In genomic region chr1:172876675-172877074, GRCm38 (mm10) we compare ENCODE assay signal across 26 mouse cellular contexts. TPM values are rescaled to one million over a fixed set of nuclear protein-coding genes. Genes with fewer than 3 reads are reported as not detected.
"Had no signal": no experiment of that assay in that cellular context is flagged by ENCODE, and none has a peak within 500 bp of the region (broad histone marks: within the 10 kb centered on the region; RNA-seq: fewer than 3 reads in every experiment).

No protein-coding gene starts in this region.

- H3K27me3 ChIP-seq: kidney, embryonic 15.5 days; limb, embryonic 12.5 days; limb, embryonic 15.5 days; liver, embryonic 12.5 days; liver, embryonic 15.5 days; lung, embryonic 15.5 days; megakaryocyte, embryonic 14.5 days; midbrain, embryonic 13.5 days had no signal

- H3K9me3 ChIP-seq: kidney, embryonic 15.5 days; limb, embryonic 12.5 days; limb, embryonic 15.5 days; liver, embryonic 12.5 days; liver, embryonic 15.5 days; lung, embryonic 15.5 days; megakaryocyte, embryonic 14.5 days; midbrain, embryonic 10.5 days had no signal

- H3K4me3 ChIP-seq: kidney, embryonic 15.5 days; limb, embryonic 12.5 days; limb, embryonic 15.5 days; liver, embryonic 12.5 days; liver, embryonic 15.5 days; lung, embryonic 15.5 days; megakaryocyte, embryonic 14.5 days; midbrain, embryonic 10.5 days; midbrain, embryonic 13.5 days had no signal

- H3K27ac ChIP-seq: kidney, embryonic 15.5 days; limb, embryonic 12.5 days; limb, embryonic 15.5 days; liver, embryonic 12.5 days; liver, embryonic 15.5 days; lung, embryonic 15.5 days; midbrain, embryonic 10.5 days; midbrain, embryonic 13.5 days had no signal

- H3K4me2 ChIP-seq: kidney, embryonic 15.5 days; limb, embryonic 12.5 days; limb, embryonic 15.5 days; liver, embryonic 12.5 days; liver, embryonic 15.5 days; lung, embryonic 15.5 days; midbrain, embryonic 13.5 days had no signal

- ATAC-seq: intestine, postnatal 0 days; liver, embryonic 12.5 days; midbrain, embryonic 13.5 days; midbrain, embryonic 16.5 days had no signal

- H3K36me3 ChIP-seq: kidney, embryonic 15.5 days; limb, embryonic 12.5 days; limb, embryonic 15.5 days; liver, embryonic 12.5 days; liver, embryonic 15.5 days; lung, embryonic 15.5 days; midbrain, embryonic 10.5 days; midbrain, embryonic 13.5 days had no signal

- H3K9ac ChIP-seq: kidney, embryonic 15.5 days; limb, embryonic 12.5 days; limb, embryonic 15.5 days; liver, embryonic 12.5 days; liver, embryonic 15.5 days; lung, embryonic 15.5 days; midbrain, embryonic 13.5 days had no signal

- DNase-seq: left cerebral cortex, postnatal 4 days; lung, postnatal 10 days; lung, postnatal 36 days; thymus, adult 18-20 months; thymus, postnatal 36 days had no signal

- H3K4me1 ChIP-seq: kidney, embryonic 15.5 days; limb, embryonic 12.5 days; limb, embryonic 15.5 days; liver, embryonic 12.5 days; liver, embryonic 15.5 days; lung, embryonic 15.5 days; megakaryocyte, embryonic 14.5 days; midbrain, embryonic 13.5 days had no signal

RNA-seq across cellular contexts. Expression of gene Apcs, which starts 18.2 kb away (rescaled TPM):
- total RNA-seq: layer of hippocampus, adult 8-10 months; layer of hippocampus, postnatal 14 days; left cerebral cortex, adult 8-10 months; left cerebral cortex, postnatal 14 days; left cerebral cortex, postnatal 4 days had no signal
- polyA plus RNA-seq: limb, embryonic 12.5 days; limb, embryonic 15.5 days; midbrain, embryonic 10.5 days; midbrain, embryonic 13.5 days; midbrain, embryonic 16.5 days; neural tube, embryonic 11.5 days; neural tube, embryonic 14.5 days; small intestine, adult 2 months; spleen, adult 2 months; testis, adult 2 months; urinary bladder, adult 2 months had no signal
